Mouse (Mus musculus) erythroblast, embryonic 14.5 days (primary cell): ENCODE results near the gene Plekha6. TPM values are rescaled to one million over a fixed set of nuclear protein-coding genes. Genes with fewer than 3 reads are reported as not detected.

Experiments used
- H3K27me3 ChIP-seq: 2 replicates; pipeline ENCODE4 v1.6.1; 2012; ENCODE audit warnings: inconsistent platforms; ENCODE audit not compliant: control insufficient read depth
- H3K36me3 ChIP-seq: 2 replicates; pipeline ENCODE4 v1.6.1; 2012; ENCODE audit warnings: mild to moderate bottlenecking, inconsistent platforms; ENCODE audit not compliant: control insufficient read depth
- H3K4me1 ChIP-seq: 2 replicates; pipeline ENCODE4 v1.6.1; 2012; ENCODE audit warnings: inconsistent platforms; ENCODE audit not compliant: control insufficient read depth
- H3K4me3 ChIP-seq: replicated peaks from 2 replicates; pipeline ENCODE3; 2012; ENCODE audit warnings: moderate library complexity, mild to moderate bottlenecking, inconsistent platforms
- H3K9me3 ChIP-seq: 2 replicates; pipeline ENCODE4 v1.6.1; 2012; ENCODE audit warnings: low read length, inconsistent platforms, mixed read lengths; ENCODE audit not compliant: control insufficient read depth
- GATA1 ChIP-seq: IDR thresholded peaks from 2 replicates; pipeline ENCODE4 v1.6.1; 2012; ENCODE audit warnings: low read length, inconsistent platforms, mixed read lengths
- TAL1 ChIP-seq: IDR thresholded peaks from 3 replicates; pipeline ENCODE4 v1.6.1; 2012; ENCODE audit warnings: low read length, inconsistent platforms, mixed read lengths
- polyA plus RNA-seq: library from polyadenylated mRNA; stranded (reverse); fragments of >175 nt; gene quantifications from 2 replicates; pipeline ENCODE4 v1.2.3, GENCODE M21; 2012

Gene Plekha6
- polyA plus RNA-seq, 1 experiment, result 0.04 TPM

GRCm38 (mm10) chr1:133225561-133225960, 61.6 kb downstream of the Plekha6 start:
- no peaks in the 10 kb centered on the region for H3K36me3 ChIP-seq
- H3K9me3 ChIP-seq, result no peaks in the 10 kb centered on the region
- TF ChIP-seq GATA1 (no peak), TAL1 (no peak)
- no peak overlapping the region for H3K4me3 ChIP-seq
- peaks cover 5% of the 10 kb centered on the region for H3K4me1 ChIP-seq
- H3K27me3 ChIP-seq, result peaks cover 54% of the 10 kb centered on the region

DNA sequence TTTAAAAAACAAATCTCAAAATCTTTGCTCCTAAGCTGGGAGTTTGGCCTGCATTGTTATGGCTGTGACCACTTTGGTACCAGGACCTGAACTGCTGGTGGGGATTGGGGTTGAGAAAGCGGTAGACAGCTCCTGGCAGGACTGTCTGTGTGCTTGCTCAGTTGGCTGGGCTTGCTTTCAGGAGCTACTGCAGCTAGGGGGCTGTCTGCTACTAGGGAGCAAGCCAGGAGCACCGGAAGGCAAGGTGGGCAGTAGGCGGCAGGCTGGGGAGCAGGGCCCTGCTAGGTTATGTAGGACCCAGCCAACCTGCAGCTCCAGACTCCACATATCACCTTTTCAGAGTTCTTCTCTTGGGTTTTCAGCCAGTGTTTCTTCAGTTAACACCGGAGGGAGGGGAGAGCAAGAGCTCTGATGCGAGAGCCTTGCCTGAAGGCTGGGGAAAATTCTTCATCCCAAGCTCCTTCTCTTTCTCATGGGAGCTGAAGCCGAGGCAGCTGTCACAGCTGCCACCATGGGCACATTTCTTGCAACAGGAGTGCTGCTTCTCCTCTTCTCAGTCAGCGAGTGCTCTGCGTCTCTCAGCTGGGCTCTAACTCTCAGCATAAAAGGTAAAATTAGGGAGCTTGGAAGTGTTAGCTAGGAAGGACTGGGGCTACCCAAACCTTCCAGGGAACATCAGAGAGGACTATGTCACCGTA, 62.1 kb downstream of the Plekha6 start:
- Histone ChIP-seq H3K4me1 (peaks cover 5% of the 10 kb centered on the region), H3K9me3 (no peaks in the 10 kb centered on the region), H3K27me3 (peaks cover 54% of the 10 kb centered on the region), H3K4me3 (no peak overlapping the region), H3K36me3 (no peaks in the 10 kb centered on the region)
- no peak for TF ChIP-seq TAL1
- TF ChIP-seq GATA1, result no peak

DNA sequence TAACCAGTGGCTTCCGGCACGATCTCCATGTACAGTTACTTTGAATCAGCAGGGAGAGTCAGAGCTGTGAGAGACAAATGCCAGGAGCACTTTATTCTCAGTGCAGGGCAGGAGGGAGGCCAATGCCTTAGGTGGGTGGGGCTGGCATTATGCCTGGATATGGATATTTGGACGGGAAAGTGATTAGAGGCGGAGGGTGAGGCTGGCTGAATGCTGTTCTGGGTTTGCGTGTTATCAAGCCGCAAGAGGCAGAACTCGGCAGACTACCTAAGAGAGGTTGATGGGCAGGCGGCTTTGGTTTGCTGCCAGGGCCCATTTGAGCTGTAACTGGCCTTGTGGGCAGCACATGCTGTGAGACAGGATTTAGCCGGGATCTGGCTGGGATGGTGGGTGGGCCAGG, 62.9 kb downstream of the Plekha6 start:
- Histone ChIP-seq H3K9me3 (no peaks in the 10 kb centered on the region), H3K4me3 (no peak overlapping the region), H3K4me1 (peaks cover 5% of the 10 kb centered on the region), H3K36me3 (no peaks in the 10 kb centered on the region), H3K27me3 (peaks cover 52% of the 10 kb centered on the region)
- TF ChIP-seq GATA1, result no peak
- no peak for TF ChIP-seq TAL1

GRCm38 (mm10) chr1:133227378-133227777, 63.4 kb downstream of the Plekha6 start:
- H3K4me3 ChIP-seq, result no peak overlapping the region
- H3K4me1 ChIP-seq, result peaks cover 5% of the 10 kb centered on the region
- TF ChIP-seq TAL1, result no peak
- no peak for TF ChIP-seq GATA1
- H3K9me3 ChIP-seq, result no peaks in the 10 kb centered on the region
- no peaks in the 10 kb centered on the region for H3K36me3 ChIP-seq
- H3K27me3 ChIP-seq, result peaks cover 51% of the 10 kb centered on the region

- no peak for TF ChIP-seq TAL1
- no peak for TF ChIP-seq GATA1
- Histone ChIP-seq H3K9me3 (no peaks in the 10 kb centered on the region), H3K36me3 (no peaks in the 10 kb centered on the region), H3K4me3 (no peak overlapping the region), H3K27me3 (peaks cover 37% of the 10 kb centered on the region), H3K4me1 (peaks cover 5% of the 10 kb centered on the region)
Observed at GRCm38 (mm10) chr1:133228809-133229487, 64.9 kb downstream of the Plekha6 start.

DNA sequence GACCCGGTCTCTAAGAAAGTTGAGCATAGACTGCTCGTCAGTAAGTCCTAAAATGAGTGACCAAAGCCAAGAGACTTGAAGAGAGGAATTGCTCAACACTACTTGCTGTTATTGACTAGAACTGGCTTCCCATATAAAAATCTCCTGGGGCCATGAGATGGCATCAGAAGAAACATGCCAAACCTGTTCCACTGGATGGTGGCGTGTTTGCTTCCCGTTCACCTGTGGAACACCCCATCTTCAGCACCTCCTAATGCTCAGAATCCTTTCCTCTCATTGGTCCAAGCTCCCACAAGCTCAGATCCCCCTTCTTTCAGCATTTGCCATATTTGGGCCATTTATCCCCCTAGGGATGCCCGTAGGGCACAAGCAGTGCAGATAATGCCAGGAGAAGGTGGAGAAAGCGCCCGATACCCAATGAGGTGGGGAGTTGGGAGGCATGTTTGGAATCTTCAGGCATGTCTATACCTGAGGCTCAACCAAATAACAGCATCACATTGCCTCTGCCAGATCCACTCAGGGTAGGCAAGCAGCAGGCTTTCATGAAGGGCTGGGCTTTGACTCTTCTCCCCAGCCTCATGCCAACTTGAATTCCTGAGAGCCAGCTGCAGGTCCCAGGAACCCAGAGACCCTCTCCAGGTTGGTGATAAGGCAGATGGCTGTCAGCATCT, 67.6 kb downstream of the Plekha6 start:
- Histone ChIP-seq H3K9me3 (no peaks in the 10 kb centered on the region), H3K4me3 (no peak overlapping the region), H3K27me3 (peaks cover 13% of the 10 kb centered on the region), H3K36me3 (no peaks in the 10 kb centered on the region), H3K4me1 (peaks cover 8% of the 10 kb centered on the region)
- TF ChIP-seq TAL1 (no peak), GATA1 (no peak)

DNA sequence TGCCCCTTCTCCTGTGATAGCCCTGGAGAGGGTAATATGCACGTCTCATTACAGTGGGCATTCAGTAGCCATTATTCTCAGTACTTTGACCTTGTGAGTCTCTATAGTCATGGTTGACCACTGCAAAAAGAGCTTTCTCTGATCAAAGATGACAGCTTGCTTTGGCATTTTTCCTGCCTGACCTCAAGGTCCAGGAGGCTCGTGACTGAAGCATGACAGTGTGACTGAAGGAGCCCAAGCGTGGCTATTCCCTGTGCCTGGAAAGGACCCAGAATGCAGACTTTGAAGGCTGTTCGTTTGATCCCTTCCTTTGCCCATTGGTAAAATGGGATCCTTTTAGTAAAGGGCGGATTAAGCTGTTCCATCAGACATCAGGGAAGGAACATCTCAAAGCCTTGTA, 71.9 kb downstream of the Plekha6 start:
- H3K9me3 ChIP-seq, result no peaks in the 10 kb centered on the region
- H3K27me3 ChIP-seq, result peaks cover 9% of the 10 kb centered on the region
- TF ChIP-seq TAL1 (no peak), GATA1 (no peak)
- H3K36me3 ChIP-seq, result no peaks in the 10 kb centered on the region
- peaks cover 12% of the 10 kb centered on the region for H3K4me1 ChIP-seq
- no peak overlapping the region for H3K4me3 ChIP-seq

- Histone ChIP-seq H3K4me1 (peaks cover 12% of the 10 kb centered on the region), H3K4me3 (no peak overlapping the region), H3K9me3 (no peaks in the 10 kb centered on the region), H3K36me3 (no peaks in the 10 kb centered on the region), H3K27me3 (peaks cover 9% of the 10 kb centered on the region)
- TF ChIP-seq TAL1, result no peak
- TF ChIP-seq GATA1, result no peak
Observed at GRCm38 (mm10) chr1:133236693-133237440, 72.9 kb downstream of the Plekha6 start.
